Mouse (Mus musculus): ENCODE data around the gene Zfp385b.
"Not testable (repeated sequence)": the region's sequence is repeated elsewhere in the genome, so short reads cannot be mapped to it uniquely, and the experiment has no call there.

The Zfp385b gene

DNA sequence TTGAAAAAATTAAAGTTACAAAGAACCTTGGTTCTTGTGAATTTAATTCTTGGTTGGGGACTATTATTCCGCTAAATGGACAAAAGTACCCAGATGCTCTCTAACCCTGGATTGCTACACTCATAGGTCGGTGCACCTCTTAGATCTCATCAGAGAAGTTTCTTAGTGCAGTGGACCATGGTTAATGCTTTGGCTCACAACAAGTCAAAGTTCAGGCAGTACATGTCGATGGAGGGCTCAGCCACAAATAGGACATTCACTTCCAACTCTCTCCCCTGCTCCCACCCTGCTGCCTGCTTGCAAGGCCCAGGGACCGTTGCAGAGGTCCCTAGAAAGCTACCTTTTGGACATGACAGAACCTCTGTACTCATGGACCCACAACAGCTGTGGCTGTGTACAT lies 324.1 kb downstream of the Zfp385b start:
- no peak for ATAC-seq (ENCODE audit: insufficient number of reproducible peaks, low FRiP score, low TSS enrichment)

GRCm38 (mm10) chr2:77493695-77494094 lies 325.7 kb downstream of the Zfp385b start:
- ATAC-seq (ENCODE audit: insufficient number of reproducible peaks, low FRiP score, low TSS enrichment) = no peak

GRCm38 (mm10) chr2:77487151-77487550 lies 332.3 kb downstream of the Zfp385b start:
- no peak for ATAC-seq (ENCODE audit: insufficient number of reproducible peaks, low FRiP score, low TSS enrichment)

DNA sequence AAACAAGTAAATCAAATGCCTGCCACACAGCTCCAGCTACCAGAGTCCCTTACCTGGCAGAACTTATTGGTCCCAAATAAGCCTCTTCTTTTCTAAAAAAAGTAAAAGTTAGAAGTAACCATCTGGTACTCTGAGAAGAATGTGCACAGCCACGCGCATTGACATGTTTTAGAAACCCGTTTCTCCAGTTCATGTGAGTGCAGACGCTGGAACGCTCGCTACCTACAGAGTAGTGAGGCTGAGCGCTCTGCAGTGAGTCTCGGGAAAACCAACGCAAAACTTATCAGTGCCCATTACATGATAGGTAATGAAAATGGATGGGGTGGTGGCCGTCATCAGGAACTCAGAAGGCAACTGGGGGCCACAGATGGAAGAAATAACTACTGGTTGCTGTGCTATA lies 338.2 kb downstream of the Zfp385b start:
- no peak for ATAC-seq (ENCODE audit: insufficient number of reproducible peaks, low FRiP score, low TSS enrichment)

- no peak for ATAC-seq (ENCODE audit: insufficient number of reproducible peaks, low FRiP score, low TSS enrichment)
Measured at GRCm38 (mm10) chr2:77477536-77477935, 341.9 kb downstream of the Zfp385b start.

DNA sequence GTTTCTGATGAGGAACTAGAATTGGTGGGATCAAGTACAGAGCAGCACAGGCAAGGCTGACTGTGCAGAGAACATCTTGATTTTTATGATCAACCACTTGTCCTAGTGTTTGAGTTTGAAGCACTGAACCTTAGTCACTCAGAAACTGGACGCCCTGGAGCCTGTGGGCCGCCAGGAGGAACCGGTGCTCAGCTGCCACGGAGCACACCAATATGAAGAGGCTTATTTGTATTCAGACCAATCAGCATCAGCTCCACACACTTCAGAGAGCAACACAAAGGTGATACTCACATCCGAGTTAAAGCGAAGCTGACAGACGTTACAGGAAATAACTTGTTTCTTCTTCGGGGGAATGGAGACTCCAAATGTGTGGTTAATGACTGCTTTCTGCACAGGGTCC lies 343.0 kb downstream of the Zfp385b start:
- ATAC-seq (ENCODE audit: insufficient number of reproducible peaks, low FRiP score, low TSS enrichment) = no peak

- no peak for ATAC-seq (ENCODE audit: insufficient number of reproducible peaks, low FRiP score, low TSS enrichment)
Measured at GRCm38 (mm10) chr2:77472254-77472837, 347.1 kb downstream of the Zfp385b start.

- no peak for ATAC-seq (ENCODE audit: insufficient number of reproducible peaks, low FRiP score, low TSS enrichment)
Measured at GRCm38 (mm10) chr2:77470716-77471115, 348.7 kb downstream of the Zfp385b start.

- no peak for ATAC-seq (ENCODE audit: insufficient number of reproducible peaks, low FRiP score, low TSS enrichment)
Measured at GRCm38 (mm10) chr2:77461413-77461812, 358.0 kb downstream of the Zfp385b start.

DNA sequence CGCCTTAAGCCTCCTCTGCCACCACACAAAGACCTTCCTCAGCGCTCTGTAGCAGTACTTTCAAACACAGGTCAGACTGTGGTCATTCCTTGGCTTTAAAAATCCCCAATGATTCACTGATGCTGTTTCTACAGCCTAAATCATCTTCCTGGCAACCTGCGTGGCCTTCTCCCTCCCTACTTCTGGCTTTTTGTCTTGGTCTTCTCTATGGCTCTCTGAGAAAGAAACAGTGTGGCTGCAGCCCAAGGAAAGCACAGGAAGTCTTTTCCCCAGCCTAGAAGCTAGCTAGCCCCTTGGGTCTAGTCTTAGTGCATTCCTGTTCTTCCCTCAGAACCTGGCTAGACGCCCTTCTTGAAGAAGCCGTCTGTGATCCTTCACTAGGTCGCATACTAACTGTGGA lies 359.4 kb downstream of the Zfp385b start:
- no peak for ATAC-seq (ENCODE audit: insufficient number of reproducible peaks, low FRiP score, low TSS enrichment)

DNA sequence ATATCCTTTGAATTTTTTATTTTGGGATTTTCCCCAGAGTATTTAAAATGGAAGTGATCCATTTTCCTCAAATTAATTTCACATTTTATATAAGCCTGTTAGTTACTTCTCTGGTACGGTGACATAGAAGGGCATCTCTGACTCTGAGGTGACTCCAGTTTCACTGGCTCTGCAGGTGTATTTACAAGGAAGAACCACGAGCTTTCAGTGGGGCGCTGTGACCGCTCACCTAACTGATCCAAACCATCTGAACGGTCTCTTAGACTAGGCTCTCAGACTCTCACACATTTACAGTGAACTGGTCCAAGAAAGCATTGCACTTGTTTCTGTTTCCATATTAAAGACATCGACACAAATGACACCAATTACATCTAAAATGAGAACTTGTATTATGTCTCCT lies 361.0 kb downstream of the Zfp385b start:
- no peak for ATAC-seq (ENCODE audit: insufficient number of reproducible peaks, low FRiP score, low TSS enrichment)

GRCm38 (mm10) chr2:77457120-77457519 lies 362.3 kb downstream of the Zfp385b start:
- no peak for ATAC-seq (ENCODE audit: insufficient number of reproducible peaks, low FRiP score, low TSS enrichment)

DNA sequence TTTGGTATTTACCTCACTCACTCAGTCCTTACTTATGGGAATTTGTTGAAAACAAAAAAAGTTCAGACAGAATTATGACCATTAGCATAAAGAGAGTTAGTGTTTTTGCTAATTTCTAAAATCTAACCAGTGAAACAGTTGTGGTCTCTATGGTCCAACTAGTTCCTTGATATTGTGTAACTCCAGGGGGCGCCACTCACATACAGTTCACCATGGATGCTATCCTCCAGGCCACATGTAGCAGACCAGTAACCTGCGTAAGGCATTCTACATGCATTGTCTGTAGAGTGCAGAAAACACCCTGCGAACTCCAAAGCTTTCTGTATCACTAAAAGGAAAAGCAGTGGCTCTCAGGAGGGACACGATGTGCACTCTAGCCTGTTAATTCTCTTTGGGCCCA lies 362.8 kb downstream of the Zfp385b start:
- peak; percentile 69; the same call in 1 of the 2 replicates for ATAC-seq (ENCODE audit: insufficient number of reproducible peaks, low FRiP score, low TSS enrichment)

- ATAC-seq (ENCODE audit: insufficient number of reproducible peaks, low FRiP score, low TSS enrichment) = no peak
Measured at GRCm38 (mm10) chr2:77454341-77454937, 365.0 kb downstream of the Zfp385b start.

DNA sequence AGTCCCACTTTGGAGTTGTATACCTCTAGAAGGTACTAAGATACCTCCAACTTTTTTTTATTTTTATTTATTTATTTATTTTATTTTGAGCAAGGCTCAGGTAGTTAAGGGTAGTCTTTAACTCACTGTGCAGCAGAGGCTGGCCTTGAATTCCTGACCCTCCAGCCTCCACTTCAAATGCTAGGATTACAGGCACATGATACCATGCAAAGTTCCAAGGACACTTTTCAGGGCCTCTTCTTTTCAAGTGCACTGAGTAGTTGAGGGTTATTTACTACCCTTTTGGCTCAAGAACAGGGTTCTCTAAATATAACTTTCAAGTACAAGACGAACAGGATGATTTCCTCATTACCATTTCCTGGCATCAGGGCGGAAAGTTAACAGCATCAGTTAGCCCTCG lies 365.7 kb downstream of the Zfp385b start:
- ATAC-seq (ENCODE audit: insufficient number of reproducible peaks, low FRiP score, low TSS enrichment) = no peak

DNA sequence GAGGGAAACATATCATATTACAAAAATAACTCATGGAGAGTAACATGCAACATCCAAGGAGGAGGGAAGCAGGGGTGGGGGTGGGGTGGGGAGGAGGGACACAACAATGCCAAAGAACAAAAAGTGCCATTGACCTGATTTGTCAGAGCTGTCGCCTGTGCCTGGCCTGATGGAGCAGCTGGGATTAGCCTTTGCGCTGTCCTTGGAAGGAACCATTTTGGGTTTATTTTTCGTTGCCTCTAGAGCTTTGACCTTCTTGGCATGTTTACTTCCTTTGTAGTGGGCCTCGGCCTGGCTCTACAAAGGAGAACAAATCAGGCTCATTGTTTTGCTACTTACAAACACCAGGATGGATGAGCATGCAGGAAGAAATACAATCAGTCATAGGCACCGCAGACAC lies 369.4 kb downstream of the Zfp385b start:
- ATAC-seq (ENCODE audit: insufficient number of reproducible peaks, low FRiP score, low TSS enrichment) = not testable (repeated sequence)

- no peak for ATAC-seq (ENCODE audit: insufficient number of reproducible peaks, low FRiP score, low TSS enrichment)
Measured at GRCm38 (mm10) chr2:77448951-77449480, 370.4 kb downstream of the Zfp385b start.

- ATAC-seq (ENCODE audit: insufficient number of reproducible peaks, low FRiP score, low TSS enrichment) = no peak
Measured at GRCm38 (mm10) chr2:77444282-77444681, 375.2 kb downstream of the Zfp385b start.

DNA sequence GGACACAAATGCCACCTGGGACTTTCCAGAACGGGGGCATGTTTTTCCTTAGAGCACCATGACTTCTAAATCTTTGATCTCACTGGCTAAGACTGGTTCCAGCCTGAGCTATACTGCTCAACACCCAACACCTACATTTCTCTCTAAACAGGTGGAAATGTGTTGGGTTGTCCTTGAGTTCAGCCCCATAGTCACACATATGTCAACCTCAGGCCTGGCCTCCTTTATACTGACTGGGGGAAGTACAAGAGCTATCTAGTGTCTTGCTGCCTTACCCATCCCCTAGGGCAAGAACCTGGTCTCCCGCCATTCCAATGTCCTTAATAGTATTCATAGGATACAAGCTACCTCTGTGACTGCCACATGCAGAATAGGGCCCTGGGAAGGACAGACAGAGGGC lies 378.8 kb downstream of the Zfp385b start:
- ATAC-seq (ENCODE audit: insufficient number of reproducible peaks, low FRiP score, low TSS enrichment) = no peak

DNA sequence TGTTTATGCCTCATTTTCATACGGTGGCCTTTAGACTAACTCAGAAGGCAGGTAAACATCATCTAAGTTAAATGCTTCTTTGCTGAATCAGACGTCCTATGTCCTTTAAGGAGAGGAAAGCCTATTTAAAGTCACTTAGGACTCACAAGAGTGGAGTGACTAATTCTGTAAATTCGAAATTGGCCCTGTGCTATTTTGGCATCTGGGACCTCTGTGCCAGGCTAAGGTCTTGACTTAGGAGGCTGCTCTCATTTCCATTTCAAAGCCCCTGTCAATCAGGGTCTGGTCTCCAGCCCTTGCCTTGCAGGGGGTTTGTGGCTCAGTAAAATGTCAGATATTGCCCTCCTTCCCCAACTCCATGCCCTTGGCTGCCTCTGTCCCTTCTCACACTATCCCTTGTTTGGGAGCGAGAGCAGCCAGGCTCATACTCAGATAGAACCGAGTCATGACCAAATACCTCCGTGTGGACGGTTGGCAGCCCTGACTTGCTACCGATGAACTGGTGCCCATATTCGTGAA lies 383.1 kb downstream of the Zfp385b start:
- no peak for ATAC-seq (ENCODE audit: insufficient number of reproducible peaks, low FRiP score, low TSS enrichment)

- no peak for ATAC-seq (ENCODE audit: insufficient number of reproducible peaks, low FRiP score, low TSS enrichment)
Measured at GRCm38 (mm10) chr2:77419476-77419875, 400.0 kb downstream of the Zfp385b start.

- ATAC-seq (ENCODE audit: insufficient number of reproducible peaks, low FRiP score, low TSS enrichment) = no peak
Measured at GRCm38 (mm10) chr2:77418078-77418477, 401.4 kb downstream of the Zfp385b start.

Measured in cerebellum, adult (tissue).